Mouse (Mus musculus) activated CD4-positive, CD25-positive, alpha-beta regulatory T cell, adult 4 months (primary cell): ENCODE measurements around the gene Hspa4. TPM values are rescaled to one million over a fixed set of nuclear protein-coding genes. Genes with fewer than 3 reads are reported as not detected.

Experiments used
- ATAC-seq: one replicate; pipeline ENCODE4 v1.8.0; 2017
- polyA plus RNA-seq, 2 experiments: library from polyadenylated mRNA; unstranded; fragments of 100-300 nt; shearing (Covaris generic); gene quantifications; one replicate each; pipeline ENCODE4 v1.2.1; 2017

Gene Hspa4
- polyA plus RNA-seq, 2 experiments from 2014 or later, result 22.3 to 33.7 TPM

GRCm38 (mm10) chr11:53249686-53250085, 50.6 kb downstream of the Hspa4 start:
- ATAC-seq, result no peak

- no peak for ATAC-seq
These were observed 54.7 kb downstream of the Hspa4 start for GRCm38 (mm10) chr11:53245561-53245960.

- no peak for ATAC-seq
These were observed 57.1 kb downstream of the Hspa4 start for GRCm38 (mm10) chr11:53243199-53243598.

- no peak for ATAC-seq
These were observed 66.7 kb downstream of the Hspa4 start for GRCm38 (mm10) chr11:53233590-53233989.

GRCm38 (mm10) chr11:53231836-53232235, 68.4 kb downstream of the Hspa4 start:
- no peak for ATAC-seq

GRCm38 (mm10) chr11:53229011-53229410, 71.2 kb downstream of the Hspa4 start:
- no peak for ATAC-seq

- ATAC-seq, result no peak
These were observed 89.4 kb downstream of the Hspa4 start for GRCm38 (mm10) chr11:53210876-53211275.

Other genes with a start within 250 kb of the Hspa4 start
- 10 to 100 TPM; 25.2 to 27.5 TPM for gene Zcchc10, start 24.2 kb upstream of the Hspa4 start, polyA plus RNA-seq
- 10 to 100 TPM in 1 of 2 experiments, 1 to 10 TPM in 1; 9.6 to 16.4 TPM for gene Aff4, start 50.4 kb upstream of the Hspa4 start, polyA plus RNA-seq
- gene Leap2, start 122.7 kb upstream of the Hspa4 start, polyA plus RNA-seq, result not detected
- gene Uqcrq, start 130.4 kb upstream of the Hspa4 start, polyA plus RNA-seq, result 100 to 1,000 TPM; 427 to 519 TPM
- under 1 TPM in 1 of 2 experiments, not detected in 1; 0.37 TPM for gene Gdf9, start 130.6 kb upstream of the Hspa4 start, polyA plus RNA-seq
- gene Gm10447, start 156.7 kb upstream of the Hspa4 start, polyA plus RNA-seq, result under 1 TPM in 1 of 2 experiments, not detected in 1; 0.33 TPM
- under 1 TPM in 1 of 2 experiments, not detected in 1; 0.36 TPM for gene Shroom1, start 156.7 kb upstream of the Hspa4 start, polyA plus RNA-seq
- not detected for gene Gm9837, start 170.0 kb upstream of the Hspa4 start, polyA plus RNA-seq
- gene Gm9945, start 179.7 kb upstream of the Hspa4 start, polyA plus RNA-seq, result not detected
- not detected for gene Sowaha, start 179.8 kb upstream of the Hspa4 start, polyA plus RNA-seq
- gene Sept8, start 218.8 kb upstream of the Hspa4 start, polyA plus RNA-seq, result 1 to 10 TPM; 1.0 to 1.4 TPM